Mouse (Mus musculus): Measurements from ENCODE around the gene Cfap65. TPM values are rescaled to one million over a fixed set of nuclear protein-coding genes. Genes with fewer than 3 reads are reported as not detected.

Cfap65 gene
- polyA plus RNA-seq, 1 experiment from 2014 or later, result not detected

GRCm38 (mm10) chr1:74855156-74855555 lies 80.2 kb downstream of the Cfap65 start:
- Histone ChIP-seq H3K9me3 (no peaks in the 10 kb centered on the region), H3K4me3 (replicated peaks) (peak overlapping the region; percentile 73), H3K27me3 (peaks cover 99% of the 10 kb centered on the region), H3K4me1 (replicated peaks) (peaks cover 31% of the 10 kb centered on the region), H3K9ac (replicated peaks) (peak overlapping the region; percentile 62), H3K27ac (no peak overlapping the region), H3K36me3 (no peaks in the 10 kb centered on the region), H3K4me2 (peak overlapping the region; percentile 98)
- under 1% methylated on average over 43 of the region's 48 CpGs for WGBS
- no peak for ATAC-seq (ENCODE audit: insufficient number of reproducible peaks, insufficient read depth, low FRiP score, low TSS enrichment, low read depth)

DNA sequence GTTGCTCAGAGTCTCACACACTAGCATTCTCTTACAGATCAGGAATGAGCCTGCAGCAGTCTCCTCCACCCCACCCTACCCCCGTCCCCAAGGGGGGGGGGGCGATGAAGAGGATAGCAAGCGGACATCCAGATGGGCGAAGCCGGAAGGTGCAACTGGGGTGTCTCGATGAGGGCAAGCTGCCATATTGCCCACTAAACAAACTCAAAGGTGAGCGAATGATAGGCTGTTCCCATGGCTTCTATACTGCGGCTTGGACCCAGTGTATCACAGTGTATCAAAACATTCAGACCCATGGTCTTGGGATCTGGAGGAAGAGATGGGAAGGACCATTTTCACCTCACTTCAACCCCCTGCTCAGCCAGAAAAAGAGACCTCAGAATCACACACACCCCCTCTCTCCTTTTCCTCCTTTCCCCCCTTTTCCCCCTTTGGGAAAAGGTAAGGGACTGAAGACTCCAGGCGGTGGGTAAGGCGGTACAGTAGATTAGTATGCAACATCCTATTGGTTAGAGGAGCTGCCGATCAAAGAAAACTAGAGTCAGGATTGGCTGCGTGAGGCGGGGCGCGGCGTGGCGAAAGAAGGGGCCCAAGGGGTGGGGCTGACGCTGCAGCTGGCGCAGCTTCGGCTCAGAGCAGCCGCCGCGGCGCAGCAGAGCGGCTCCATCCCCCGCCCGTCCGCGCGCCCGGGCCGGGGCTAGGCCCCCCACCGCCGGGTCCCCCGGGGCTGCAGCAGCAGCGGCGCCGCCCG lies 80.9 kb downstream of the Cfap65 start, which contains the start of gene Cdk5r2:
TSS of gene Cdk5r2 (plus strand) at position 629 of the 751 bp plus-strand sequence.
- 3% methylated on average over 39 of the region's 39 CpGs for WGBS
- H3K4me1 ChIP-seq (replicated peaks), result peaks cover 31% of the 10 kb centered on the region
- no peaks in the 10 kb centered on the region for H3K36me3 ChIP-seq
- ATAC-seq (ENCODE audit: insufficient number of reproducible peaks, insufficient read depth, low FRiP score, low TSS enrichment, low read depth), result peak; percentile 92
- no peaks in the 10 kb centered on the region for H3K9me3 ChIP-seq
- H3K4me2 ChIP-seq, result peak within 1 kb of the TSS; percentile 98
- H3K9ac ChIP-seq (replicated peaks), result peak within 1 kb of the TSS; percentile 62
- H3K4me3 ChIP-seq (replicated peaks), result peak within 1 kb of the TSS; percentile 73
- H3K27me3 ChIP-seq, result peaks cover 99% of the 10 kb centered on the region
- H3K27ac ChIP-seq, result no peak within 1 kb of the TSS

MicroRNA genes within 50 kb of the gene (microRNA counts, 519-probe panel; counts per million panel counts)
- microRNA mmu-miR-375, result 5,094 counts per million, percentile 51 among the panel's probes with 10 or more counts

Small RNAs within 50 kb of the gene (microRNA-seq; reads per million reads assigned to microRNA genes)
- 1,483 reads per million, percentile 79 among the genes with 10 or more reads in this experiment for gene Mir375

Other genes starting within 250 kb of the Cfap65 start
- 14.9 and 15.8 TPM in 2 replicates for gene Cyp27a1, start 222.0 kb downstream of the Cfap65 start, polyA plus RNA-seq (2016; fragmentation: Nextera tagmentation; extraction: Ambion mirVana)
- gene Prkag3, start 186.4 kb downstream of the Cfap65 start, polyA plus RNA-seq (2016; fragmentation: Nextera tagmentation; extraction: Ambion mirVana), result 0.46 and 0.47 TPM in 2 replicates
- 38.7 and 40.5 TPM in 2 replicates for gene Wnt6, start 163.7 kb downstream of the Cfap65 start, polyA plus RNA-seq (2016; fragmentation: Nextera tagmentation; extraction: Ambion mirVana)
- 3.4 and 3.5 TPM in 2 replicates for gene Wnt10a, start 144.1 kb downstream of the Cfap65 start, polyA plus RNA-seq (2016; fragmentation: Nextera tagmentation; extraction: Ambion mirVana)
- not detected in 2 replicates for gene Cdk5r2, start 80.7 kb downstream of the Cfap65 start, polyA plus RNA-seq (2016; fragmentation: Nextera tagmentation; extraction: Ambion mirVana)
- gene Fev, start 50.2 kb downstream of the Cfap65 start, polyA plus RNA-seq (2016; fragmentation: Nextera tagmentation; extraction: Ambion mirVana), result 0.26 and 0.49 TPM in 2 replicates
- gene Cryba2, start 42.5 kb downstream of the Cfap65 start, polyA plus RNA-seq (2016; fragmentation: Nextera tagmentation; extraction: Ambion mirVana), result not detected in 2 replicates
- 3.3 and 6.5 TPM in 2 replicates for gene Ihh, start 16.1 kb upstream of the Cfap65 start, polyA plus RNA-seq (2016; fragmentation: Nextera tagmentation; extraction: Ambion mirVana)
- gene Nhej1, start 189.6 kb upstream of the Cfap65 start, polyA plus RNA-seq (2016; fragmentation: Nextera tagmentation; extraction: Ambion mirVana), result 12.0 and 12.1 TPM in 2 replicates
- 0.10 TPM in 1 of 2 replicates, not detected in the other for gene Slc23a3, start 198.3 kb upstream of the Cfap65 start, polyA plus RNA-seq (2016; fragmentation: Nextera tagmentation; extraction: Ambion mirVana)
- 40.4 and 41.1 TPM in 2 replicates for gene Cnppd1, start 207.1 kb upstream of the Cfap65 start, polyA plus RNA-seq (2016; fragmentation: Nextera tagmentation; extraction: Ambion mirVana)
- 36.9 and 38.0 TPM in 2 replicates for gene Retreg2, start 207.2 kb upstream of the Cfap65 start, polyA plus RNA-seq (2016; fragmentation: Nextera tagmentation; extraction: Ambion mirVana)
- gene Zfand2b, start 233.0 kb upstream of the Cfap65 start, polyA plus RNA-seq (2016; fragmentation: Nextera tagmentation; extraction: Ambion mirVana), result 34.9 and 37.1 TPM in 2 replicates
- gene Abcb6, start 244.8 kb upstream of the Cfap65 start, polyA plus RNA-seq (2016; fragmentation: Nextera tagmentation; extraction: Ambion mirVana), result 36.3 and 41.1 TPM in 2 replicates

Data from limb, embryonic 12.5 days (tissue).